Mouse (Mus musculus): Measurements from ENCODE around the gene Mup3.

- TF ChIP-seq CTCF (IDR thresholded peaks at IDR 0.05; ENCODE audit: extremely low read depth, insufficient read depth, low read length) (no peak), POLR2A (IDR thresholded peaks at IDR 0.05; ENCODE audit: extremely low read depth, insufficient read depth, low read length) (no peak)
Observed at GRCm38 (mm10) chr4:62075126-62075525, 12.0 kb downstream of the Mup3 start.
